Mouse (Mus musculus) testis, adult 2 months (tissue): ENCODE measurements around the gene Pld5.

Experiments
- CTCF ChIP-seq: fragments of 200-500 bp; IDR thresholded peaks from 2 replicates; pipeline ENCODE4 v1.5.1; 2012; ENCODE audit warnings: low read depth, mild to moderate bottlenecking, inconsistent platforms, low read length, moderate library complexity; ENCODE audit not compliant: control insufficient read depth, insufficient read depth, insufficient replicate concordance
- POLR2A ChIP-seq: fragments of 200-500 bp; IDR thresholded peaks from 2 replicates; pipeline ENCODE4 v1.6.1; 2012; ENCODE audit warnings: low read depth, mild to moderate bottlenecking, inconsistent platforms, low read length, moderate library complexity; ENCODE audit not compliant: control insufficient read depth

- no peak for TF ChIP-seq POLR2A
- no peak for TF ChIP-seq CTCF
Measured at GRCm38 (mm10) chr1:176248717-176249030, 26.4 kb downstream of the Pld5 start.
